9 mouse cellular contexts compared by ENCODE assay signal in genomic region chr11:116100385-116100784, GRCm38 (mm10). TPM values are rescaled to one million over a fixed set of nuclear protein-coding genes. Genes with fewer than 3 reads are reported as not detected.
DNase-seq lines count a peak whose midpoint lies in the region; ATAC-seq and TF ChIP-seq lines count a peak whose summit lies in the region.
"Had no signal": no experiment of that assay in that cellular context is flagged by ENCODE, and none has a peak within 500 bp of the region (broad histone marks: within the 10 kb centered on the region; RNA-seq: fewer than 3 reads in every experiment).

No protein-coding gene starts in this region.

- 34% methylated on average over 6 of the region's 6 CpGs for WGBS in intestine, postnatal 0 days

- peaks cover 32% of the 10 kb centered on the region for H3K4me1 ChIP-seq in intestine, postnatal 0 days (replicated peaks; ENCODE audit: control insufficient read depth, insufficient read depth, low read length)

- DNase-seq in ZHBTc4 (ENCODE audit: low read depth, low spot score), result peak; percentile 26
- peak; percentile 88 for DNase-seq in gastrocnemius, postnatal 14 days
- DNase-seq in lung, postnatal 14 days, result peak; percentile 68
- no peak for DNase-seq in right cerebral cortex, adult 2 months (ENCODE audit: low spot score in 2 of 2)
- DNase-seq in left cerebral cortex, adult 11 months (ENCODE audit: low spot score), result no peak
- DNase-seq in thymus, postnatal 10 days (ENCODE audit: low spot score in 2 of 2), result no peak

- 0 out of 2 replicates have a peak, but pooled peaks have one; percentile 14 for ATAC-seq in intestine, postnatal 0 days
- no peak for ATAC-seq in activated CD4-positive, CD25-positive, alpha-beta regulatory T cell, adult 4 months

- no peak overlapping the region for H3K27ac ChIP-seq in intestine, postnatal 0 days (ENCODE audit: low read depth, low read length)
- H3K27ac ChIP-seq: forebrain, embryonic 12.5 days had no signal

- intact Hi-C loops in gastrocnemius, postnatal 14 days (cut with DNase I; ENCODE audit: low total_unique reads), result no loop called here

- 0 out of 2 replicates have a peak overlapping the region, but pooled peaks have one; percentile 27 for H3K4me2 ChIP-seq in intestine, postnatal 0 days (replicated peaks; ENCODE audit: low read depth)
- H3K4me2 ChIP-seq: forebrain, embryonic 12.5 days had no signal

- no peak for TF ChIP-seq CTCF in intestine, postnatal 0 days (IDR thresholded peaks at IDR 0.05; ENCODE audit: low read depth)

- H3K36me3 ChIP-seq in intestine, postnatal 0 days (ENCODE audit: control insufficient read depth, insufficient read depth), result no peaks in the 10 kb centered on the region
- H3K36me3 ChIP-seq: forebrain, embryonic 12.5 days had no signal

- H3K9ac ChIP-seq in intestine, postnatal 0 days (ENCODE audit: low read depth, low read length), result no peak overlapping the region
- H3K9ac ChIP-seq: forebrain, embryonic 12.5 days had no signal

- no peaks in the 10 kb centered on the region for H3K27me3 ChIP-seq in intestine, postnatal 0 days (replicated peaks; ENCODE audit: control insufficient read depth, insufficient read depth, low read length)

- no peak overlapping the region for H3K4me3 ChIP-seq in intestine, postnatal 0 days (ENCODE audit: low read depth, low read length)
- H3K4me3 ChIP-seq: forebrain, embryonic 12.5 days had no signal

- 0 out of 2 replicates have a peak, but pooled peaks cover 2% of the 10 kb centered on the region for H3K9me3 ChIP-seq in intestine, postnatal 0 days (ENCODE audit: control insufficient read depth)
- H3K9me3 ChIP-seq: forebrain, embryonic 12.5 days had no signal

RNA-seq across cellular contexts. Expression of gene Wbp2, which starts 13.6 kb away (rescaled TPM):
- 10 to 100 TPM; 61.6 to 65.3 TPM for total RNA-seq in gastrocnemius, postnatal 14 days (2021)
- polyA plus RNA-seq in intestine, postnatal 0 days (2015; fragmentation: Nextera tagmentation; extraction: Ambion mirVana), result 179 and 201 TPM in 2 replicates
- polyA plus RNA-seq in activated CD4-positive, CD25-positive, alpha-beta regulatory T cell, adult 4 months (2017; shearing (Covaris generic)), result 100 to 1,000 TPM in 1 of 2 experiments, 10 to 100 TPM in 1; 85.4 to 142 TPM

RNA-seq across cellular contexts. Expression of gene Unc13d, which starts 22.6 kb away (rescaled TPM):
- total RNA-seq in gastrocnemius, postnatal 14 days (2021), result under 1 TPM; 0.31 to 0.33 TPM
- 1.1 and 1.2 TPM in 2 replicates for polyA plus RNA-seq in intestine, postnatal 0 days (2015; fragmentation: Nextera tagmentation; extraction: Ambion mirVana)
- polyA plus RNA-seq in activated CD4-positive, CD25-positive, alpha-beta regulatory T cell, adult 4 months (2017; shearing (Covaris generic)), result 100 to 1,000 TPM in 1 of 2 experiments, 10 to 100 TPM in 1; 68.6 to 116 TPM

RNA-seq across cellular contexts. Expression of gene Trim47, which starts 26.6 kb away (rescaled TPM):
- total RNA-seq in gastrocnemius, postnatal 14 days (2021), result 10 to 100 TPM; 21.2 to 21.3 TPM
- polyA plus RNA-seq in intestine, postnatal 0 days (2015; fragmentation: Nextera tagmentation; extraction: Ambion mirVana), result 15.7 and 16.1 TPM in 2 replicates
- polyA plus RNA-seq in activated CD4-positive, CD25-positive, alpha-beta regulatory T cell, adult 4 months (2017; shearing (Covaris generic)), result not detected

RNA-seq across cellular contexts. Expression of gene Trim65, which starts 30.5 kb away (rescaled TPM):
- total RNA-seq in gastrocnemius, postnatal 14 days (2021), result 1 to 10 TPM; 3.3 to 3.5 TPM
- 3.1 and 3.3 TPM in 2 replicates for polyA plus RNA-seq in intestine, postnatal 0 days (2015; fragmentation: Nextera tagmentation; extraction: Ambion mirVana)
- 10 to 100 TPM; 10.7 to 11.9 TPM for polyA plus RNA-seq in activated CD4-positive, CD25-positive, alpha-beta regulatory T cell, adult 4 months (2017; shearing (Covaris generic))

RNA-seq across cellular contexts. Expression of gene Mrpl38, which starts 38.3 kb away (rescaled TPM):
- total RNA-seq in gastrocnemius, postnatal 14 days (2021), result 10 to 100 TPM; 41.8 to 49.5 TPM
- polyA plus RNA-seq in intestine, postnatal 0 days (2015; fragmentation: Nextera tagmentation; extraction: Ambion mirVana), result 35.6 and 38.5 TPM in 2 replicates
- polyA plus RNA-seq in activated CD4-positive, CD25-positive, alpha-beta regulatory T cell, adult 4 months (2017; shearing (Covaris generic)), result 10 to 100 TPM; 17.9 to 25.8 TPM

Comparison
In these comparisons a context has a peak if more than half of its experiments do, and no peak if none do; other contexts are left out.
1. DNase-seq: peak in ZHBTc4 (single experiment), gastrocnemius, postnatal 14 days (single experiment) and lung, postnatal 14 days (single experiment); none in right cerebral cortex, adult 2 months (0 of 2), left cerebral cortex, adult 11 months (single experiment) and thymus, postnatal 10 days (0 of 2).
2. RNA of gene Unc13d, which starts 22.6 kb away (polyA plus RNA-seq): 68.6 to 116 TPM in activated CD4-positive, CD25-positive, alpha-beta regulatory T cell, adult 4 months; 1.1 to 1.2 TPM in intestine, postnatal 0 days; every median in the first group is over 10 times any median in the second.
3. RNA of gene Trim47, which starts 26.6 kb away (polyA plus RNA-seq): 15.7 to 16.1 TPM in intestine, postnatal 0 days; not detected in activated CD4-positive, CD25-positive, alpha-beta regulatory T cell, adult 4 months; every median in the first group is over 10 times any median in the second.